Mouse (Mus musculus) E14TG2a.4 (cell line): Measurements from ENCODE around the gene App.

Experiments
- CTCF ChIP-seq: conservative IDR thresholded peaks from 2 replicates; pipeline ENCODE4 v1.5.1; 2014; ENCODE audit warnings: low read length
- NANOG ChIP-seq: IDR thresholded peaks from 2 replicates; pipeline ENCODE4 v1.6.1; 2014; ENCODE audit warnings: borderline replicate concordance, low read length, mixed read lengths

GRCm38 (mm10) chr16:85143863-85144262 is 29.7 kb downstream of the App start:
- no peak for TF ChIP-seq CTCF
- no peak for TF ChIP-seq NANOG
